Comparison of ENCODE assay signal across 23 mouse cellular contexts in genomic region chr13:48165838-48166237, GRCm38 (mm10).
DNase-seq lines count a peak whose midpoint lies in the region; ATAC-seq and TF ChIP-seq lines count a peak whose summit lies in the region.
"Had no signal": no experiment of that assay in that cellular context is flagged by ENCODE, and none has a peak within 500 bp of the region (broad histone marks: within the 10 kb centered on the region; RNA-seq: fewer than 3 reads in every experiment).

No protein-coding gene starts in this region.

- H3K4me1 ChIP-seq in forebrain, embryonic 16.5 days (replicated peaks; ENCODE audit: control insufficient read depth, insufficient read depth, low read length): peaks cover 9% of the 10 kb centered on the region
- H3K4me1 ChIP-seq in forebrain, embryonic 15.5 days: peaks cover 19% of the 10 kb centered on the region
- H3K4me1 ChIP-seq in hindbrain, postnatal 0 days (ENCODE audit: insufficient read depth, low read length): peaks cover 1% of the 10 kb centered on the region; the same call in 1 of the 2 replicates
- H3K4me1 ChIP-seq in hindbrain, embryonic 12.5 days: 0 out of 2 replicates have a peak, but pooled peaks cover 3% of the 10 kb centered on the region
- H3K4me1 ChIP-seq: embryonic facial prominence, embryonic 15.5 days had no signal

- ATAC-seq in forebrain, embryonic 16.5 days: 0 out of 2 replicates have a peak, but pooled peaks have one; percentile 18
- no peak for ATAC-seq in forebrain, embryonic 15.5 days (replicated peaks)
- ATAC-seq in hindbrain, postnatal 0 days: 0 out of 2 replicates have a peak, but pooled peaks have one; percentile 29
- ATAC-seq in hindbrain, embryonic 12.5 days (ENCODE audit: low FRiP score): no peak
- ATAC-seq: inflammation-experienced regulatory T-cells, adult 6 months; intestine, postnatal 0 days; Patski had no signal

- no peak for DNase-seq in hindbrain, postnatal 0 days (ENCODE audit: low spot score)
- DNase-seq in R1 (ENCODE audit: low read depth, low spot score): peak; percentile 31
- peak; percentile 62 for DNase-seq in brain, embryonic 14.5 days (ENCODE audit: low read depth)
- DNase-seq: adrenal gland, adult 2 months; adrenal gland, postnatal 25 days; cerebellum, adult 11 months; cerebellum, adult 8-10 months; cerebellum, postnatal 14 days; embryo, embryonic 11 days; gastrocnemius, adult 2 months; gastrocnemius, postnatal 25 days; heart, postnatal 14 days had no signal

- no peak for TF ChIP-seq POLR2A in brain, embryonic 14.5 days (IDR thresholded peaks at IDR 0.05; ENCODE audit: borderline replicate concordance, extremely low read depth, insufficient read depth, insufficient read length, poor library complexity, severe bottlenecking)

- 92% methylated on average over 1 of the region's 1 CpGs for WGBS in forebrain, embryonic 16.5 days
- WGBS in forebrain, embryonic 15.5 days: 96% methylated on average over 1 of the region's 1 CpGs
- WGBS in hindbrain, postnatal 0 days: 90% methylated on average over 1 of the region's 1 CpGs
- 100% methylated on average over 1 of the region's 1 CpGs for WGBS in hindbrain, embryonic 12.5 days

- no peak overlapping the region for H3K4me2 ChIP-seq in forebrain, embryonic 16.5 days (ENCODE audit: low read length)
- H3K4me2 ChIP-seq in forebrain, embryonic 15.5 days (replicated peaks): no peak overlapping the region
- no peak overlapping the region for H3K4me2 ChIP-seq in hindbrain, postnatal 0 days (ENCODE audit: low read depth, low read length)
- no peak overlapping the region for H3K4me2 ChIP-seq in hindbrain, embryonic 12.5 days (replicated peaks)
- H3K4me2 ChIP-seq: embryonic facial prominence, embryonic 15.5 days; hindbrain, embryonic 15.5 days had no signal

- no peak overlapping the region for H3K4me3 ChIP-seq in forebrain, embryonic 16.5 days (replicated peaks; ENCODE audit: low read length)
- no peak overlapping the region for H3K4me3 ChIP-seq in forebrain, embryonic 15.5 days
- H3K4me3 ChIP-seq in hindbrain, postnatal 0 days (ENCODE audit: low read length): no peak overlapping the region
- no peak overlapping the region for H3K4me3 ChIP-seq in hindbrain, embryonic 12.5 days
- H3K4me3 ChIP-seq: embryonic facial prominence, embryonic 15.5 days; erythroblast, embryonic 14.5 days; gastrocnemius, adult 2 months; hindbrain, embryonic 10.5 days; hindbrain, embryonic 15.5 days had no signal

- no peak for TF ChIP-seq CTCF in hindbrain, postnatal 0 days (IDR thresholded peaks at IDR 0.05; ENCODE audit: low read depth)
- TF ChIP-seq CTCF in brain, embryonic 14.5 days (IDR thresholded peaks at IDR 0.05; ENCODE audit: borderline replicate concordance, extremely low read depth, insufficient read depth, insufficient read length): no peak

- no peaks in the 10 kb centered on the region for H3K36me3 ChIP-seq in forebrain, embryonic 16.5 days (ENCODE audit: control insufficient read depth, insufficient read depth)
- no peaks in the 10 kb centered on the region for H3K36me3 ChIP-seq in forebrain, embryonic 15.5 days
- no peaks in the 10 kb centered on the region for H3K36me3 ChIP-seq in hindbrain, postnatal 0 days (ENCODE audit: insufficient read depth, low read length)
- no peaks in the 10 kb centered on the region for H3K36me3 ChIP-seq in hindbrain, embryonic 12.5 days
- H3K36me3 ChIP-seq: embryonic facial prominence, embryonic 15.5 days; hindbrain, embryonic 10.5 days; hindbrain, embryonic 15.5 days had no signal

- no peaks in the 10 kb centered on the region for H3K27me3 ChIP-seq in forebrain, embryonic 16.5 days (replicated peaks; ENCODE audit: control insufficient read depth, insufficient read depth, low read length)
- H3K27me3 ChIP-seq in forebrain, embryonic 15.5 days: no peaks in the 10 kb centered on the region
- H3K27me3 ChIP-seq in hindbrain, postnatal 0 days (ENCODE audit: insufficient read depth, low read length): no peaks in the 10 kb centered on the region
- H3K27me3 ChIP-seq in hindbrain, embryonic 12.5 days: no peaks in the 10 kb centered on the region
- H3K27me3 ChIP-seq: CH12.LX; embryonic facial prominence, embryonic 15.5 days; hindbrain, embryonic 15.5 days had no signal

- H3K9ac ChIP-seq in forebrain, embryonic 16.5 days (replicated peaks; ENCODE audit: low read depth, low read length): no peak overlapping the region
- no peak overlapping the region for H3K9ac ChIP-seq in forebrain, embryonic 15.5 days (replicated peaks)
- no peak overlapping the region for H3K9ac ChIP-seq in hindbrain, postnatal 0 days (replicated peaks; ENCODE audit: low read length)
- H3K9ac ChIP-seq in hindbrain, embryonic 12.5 days: no peak overlapping the region
- H3K9ac ChIP-seq: embryonic facial prominence, embryonic 15.5 days; hindbrain, embryonic 15.5 days had no signal

- no peak overlapping the region for H3K27ac ChIP-seq in forebrain, embryonic 16.5 days (ENCODE audit: low read length)
- H3K27ac ChIP-seq in forebrain, embryonic 15.5 days (replicated peaks): no peak overlapping the region
- no peak overlapping the region for H3K27ac ChIP-seq in hindbrain, postnatal 0 days
- H3K27ac ChIP-seq in hindbrain, embryonic 12.5 days: no peak overlapping the region
- H3K27ac ChIP-seq: embryonic facial prominence, embryonic 15.5 days; gastrocnemius, adult 2 months; hindbrain, embryonic 10.5 days; hindbrain, embryonic 15.5 days had no signal

- no peaks in the 10 kb centered on the region for H3K9me3 ChIP-seq in forebrain, embryonic 16.5 days (ENCODE audit: control insufficient read depth, low read length)
- no peaks in the 10 kb centered on the region for H3K9me3 ChIP-seq in forebrain, embryonic 15.5 days
- no peaks in the 10 kb centered on the region for H3K9me3 ChIP-seq in hindbrain, postnatal 0 days (ENCODE audit: low read length)
- H3K9me3 ChIP-seq in hindbrain, embryonic 12.5 days (replicated peaks): no peaks in the 10 kb centered on the region
- H3K9me3 ChIP-seq: embryonic facial prominence, embryonic 15.5 days; hindbrain, embryonic 10.5 days; hindbrain, embryonic 15.5 days had no signal

Comparison
In these comparisons a context has a peak if more than half of its experiments do, and no peak if none do; other contexts are left out.
1. ATAC-seq: peak in forebrain, embryonic 16.5 days (single experiment) and hindbrain, postnatal 0 days (single experiment); none in forebrain, embryonic 15.5 days (single experiment) and hindbrain, embryonic 12.5 days (single experiment).